7 mouse cellular contexts compared by ENCODE assay signal in the genomic region with DNA sequence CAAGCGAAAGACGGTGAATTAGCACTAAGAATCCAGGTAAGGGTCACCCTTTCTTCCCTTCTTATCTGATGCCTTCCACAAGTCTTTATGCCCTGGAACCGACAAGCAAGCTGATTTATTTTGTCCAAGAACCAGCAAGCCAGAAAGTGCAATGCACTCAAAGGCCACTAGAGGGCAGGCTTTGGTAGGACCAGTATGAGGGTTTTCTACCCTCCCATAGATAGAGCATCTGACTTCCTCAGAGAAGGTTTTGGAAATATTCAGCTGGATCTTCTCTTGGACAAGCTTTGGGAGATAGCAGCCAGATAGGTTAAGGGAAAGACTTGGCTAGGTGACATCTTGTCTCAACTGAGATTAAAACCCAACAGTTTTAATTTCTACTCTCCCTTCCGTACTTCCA. TPM values are rescaled to one million over a fixed set of nuclear protein-coding genes. Genes with fewer than 3 reads are reported as not detected.
A peak's percentile ranks its signal among the peaks of the same experiment; 100 is the strongest.
DNase-seq lines count a peak whose midpoint lies in the region; ATAC-seq lines count a peak whose summit lies in the region.

No protein-coding gene starts in this region.

- no peaks in the 10 kb centered on the region for H3K9me3 ChIP-seq in midbrain, embryonic 14.5 days (ENCODE audit: control insufficient read depth, low read length)
- H3K9me3 ChIP-seq in midbrain, embryonic 15.5 days = no peaks in the 10 kb centered on the region

- 37% methylated on average over 4 of the region's 4 CpGs for WGBS in midbrain, embryonic 14.5 days
- WGBS in midbrain, embryonic 15.5 days = 37% methylated on average over 4 of the region's 4 CpGs

- H3K4me2 ChIP-seq in midbrain, embryonic 14.5 days (ENCODE audit: low read length) = no peak overlapping the region
- H3K4me2 ChIP-seq in midbrain, embryonic 15.5 days = no peak overlapping the region

- no peak overlapping the region for H3K9ac ChIP-seq in midbrain, embryonic 14.5 days (replicated peaks; ENCODE audit: low read length)
- H3K9ac ChIP-seq in midbrain, embryonic 15.5 days = no peak overlapping the region

- no peak overlapping the region for H3K27ac ChIP-seq in midbrain, embryonic 14.5 days (replicated peaks; ENCODE audit: low read depth, low read length)
- no peak overlapping the region for H3K27ac ChIP-seq in midbrain, embryonic 15.5 days

- no peaks in the 10 kb centered on the region for H3K27me3 ChIP-seq in midbrain, embryonic 14.5 days (ENCODE audit: control insufficient read depth, insufficient read depth, low read length)
- H3K27me3 ChIP-seq in midbrain, embryonic 15.5 days (replicated peaks) = no peaks in the 10 kb centered on the region

- no peaks in the 10 kb centered on the region for H3K36me3 ChIP-seq in midbrain, embryonic 14.5 days (ENCODE audit: control insufficient read depth, insufficient read depth, low read length)
- no peaks in the 10 kb centered on the region for H3K36me3 ChIP-seq in midbrain, embryonic 15.5 days (replicated peaks)

- DNase-seq in midbrain, embryonic 14.5 days = peak; percentile 80
- DNase-seq in adrenal gland, postnatal 10 days = peak; percentile 78
- peak; percentile 78 for DNase-seq in layer of hippocampus, adult 11-12 months (ENCODE audit: low spot score)
- DNase-seq in lung, postnatal 10 days = peak; percentile 82
- peak; percentile 50 to 63 for DNase-seq in spleen, adult 18-20 months

- H3K4me1 ChIP-seq in midbrain, embryonic 14.5 days (ENCODE audit: control insufficient read depth, insufficient read depth, low read length) = no peaks in the 10 kb centered on the region
- H3K4me1 ChIP-seq in midbrain, embryonic 15.5 days = no peaks in the 10 kb centered on the region

- ATAC-seq in midbrain, embryonic 14.5 days (ENCODE audit: low FRiP score, low TSS enrichment) = no peak
- no peak for ATAC-seq in midbrain, embryonic 15.5 days (replicated peaks)
- ATAC-seq in erythroid progenitor cell, adult 5-6 weeks (replicated peaks; ENCODE audit: low FRiP score, poor library complexity, severe bottlenecking) = 0 out of 2 replicates have a peak, but pooled peaks have one; percentile 47

- no peak overlapping the region for H3K4me3 ChIP-seq in midbrain, embryonic 14.5 days (replicated peaks; ENCODE audit: low read depth, low read length)
- no peak overlapping the region for H3K4me3 ChIP-seq in midbrain, embryonic 15.5 days

RNA-seq across cellular contexts. Expression of a gene that starts 39.9 kb away (rescaled TPM):
- 0.20 and 0.95 TPM in 2 replicates for polyA plus RNA-seq in midbrain, embryonic 14.5 days (2014; fragmentation: Nextera tagmentation; extraction: Ambion mirVana)
- 0.50 and 0.80 TPM in 2 replicates for polyA plus RNA-seq in midbrain, embryonic 15.5 days (2015; fragmentation: Nextera tagmentation; extraction: Ambion mirVana)
- total RNA-seq in adrenal gland, postnatal 10 days (2021) = 10 to 100 TPM; 12.8 to 18.5 TPM
- total RNA-seq in erythroid progenitor cell, adult 5-6 weeks (2015; ENCODE audit: low replicate concordance) = 18.0 and 23.5 TPM in 2 replicates
- 5.1 and 10.3 TPM in 2 replicates for total RNA-seq in erythroid progenitor cell, adult 5-6 weeks (2017; ENCODE audit: low replicate concordance)
